Mouse (Mus musculus): Measurements from ENCODE around the gene 9230113P08Rik. TPM values are rescaled to one million over a fixed set of nuclear protein-coding genes. Genes with fewer than 3 reads are reported as not detected.
"Not testable (repeated sequence)": the region's sequence is repeated elsewhere in the genome, so short reads cannot be mapped to it uniquely, and the experiment has no call there.

Gene 9230113P08Rik
- not detected in 2 replicates for polyA plus RNA-seq (2014; fragmentation: Nextera tagmentation; extraction: Ambion mirVana)

DNA sequence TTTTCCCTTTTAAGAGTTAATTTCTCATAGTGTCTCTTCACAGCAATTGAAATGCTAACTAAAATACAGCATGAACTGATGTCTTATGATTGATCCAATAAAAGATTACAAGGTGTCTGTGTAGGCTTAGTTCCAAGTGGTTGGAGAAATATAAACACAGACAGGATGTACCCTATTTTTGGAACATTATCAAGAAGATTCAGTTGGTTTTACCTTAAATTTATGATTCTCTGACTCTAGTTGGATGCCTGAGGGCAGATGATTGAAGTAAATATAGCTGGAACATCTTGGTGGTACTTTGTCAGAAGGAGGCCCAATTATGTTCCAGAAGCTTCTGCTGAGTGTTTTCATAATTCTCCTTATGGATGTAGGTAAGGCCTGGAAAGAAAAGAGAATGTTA is at the start of gene 9230113P08Rik:
TSS of gene 9230113P08Rik (plus strand) at position 301 of the 400 bp plus-strand sequence.
- H3K9ac ChIP-seq (ENCODE audit: low read length); H3K27me3 ChIP-seq (ENCODE audit: control insufficient read depth, insufficient read depth, low read length); ATAC-seq (replicated peaks; ENCODE audit: low FRiP score); H3K4me3 ChIP-seq (ENCODE audit: low read depth, low read length); H3K36me3 ChIP-seq (ENCODE audit: control insufficient read depth, insufficient read depth, low read length); H3K4me2 ChIP-seq (ENCODE audit: low read depth, low read length, severe bottlenecking); H3K27ac ChIP-seq (ENCODE audit: low read depth, low read length); H3K9me3 ChIP-seq (ENCODE audit: control insufficient read depth, low read length); H3K4me1 ChIP-seq (replicated peaks; ENCODE audit: control insufficient read depth, insufficient read depth, low read length); DNase-seq (ENCODE audit: low spot score): not testable (repeated sequence)

DNA sequence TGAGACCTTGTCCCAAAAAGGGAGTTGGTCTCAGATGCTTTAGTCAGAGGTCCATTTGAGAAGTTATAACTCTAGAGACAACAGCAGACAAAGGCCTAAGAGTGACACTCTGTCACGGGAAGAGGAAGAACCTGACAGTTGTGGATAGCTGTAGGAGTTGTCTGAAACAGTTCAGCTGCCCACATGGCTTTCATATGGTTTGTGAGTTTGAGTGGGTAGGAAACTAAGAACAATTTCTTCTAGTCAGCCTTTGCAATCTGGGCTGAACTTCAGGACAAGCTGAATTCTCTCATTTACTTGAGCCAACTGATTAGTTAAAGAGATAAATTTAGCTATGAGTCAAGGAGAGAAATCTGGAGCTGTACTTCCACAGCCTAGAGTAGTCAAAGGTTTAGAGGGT is 15.1 kb upstream of the 9230113P08Rik start:
- not testable (repeated sequence) for H3K27ac ChIP-seq (ENCODE audit: low read depth, low read length); ATAC-seq (replicated peaks; ENCODE audit: low FRiP score); H3K4me2 ChIP-seq (ENCODE audit: low read depth, low read length, severe bottlenecking); H3K36me3 ChIP-seq (ENCODE audit: control insufficient read depth, insufficient read depth, low read length); H3K27me3 ChIP-seq (ENCODE audit: control insufficient read depth, insufficient read depth, low read length); H3K4me3 ChIP-seq (ENCODE audit: low read depth, low read length); H3K9me3 ChIP-seq (ENCODE audit: control insufficient read depth, low read length); DNase-seq (ENCODE audit: low spot score); H3K9ac ChIP-seq (ENCODE audit: low read length); H3K4me1 ChIP-seq (replicated peaks; ENCODE audit: control insufficient read depth, insufficient read depth, low read length)
- 64% methylated on average over 1 of the region's 1 CpGs for WGBS

DNA sequence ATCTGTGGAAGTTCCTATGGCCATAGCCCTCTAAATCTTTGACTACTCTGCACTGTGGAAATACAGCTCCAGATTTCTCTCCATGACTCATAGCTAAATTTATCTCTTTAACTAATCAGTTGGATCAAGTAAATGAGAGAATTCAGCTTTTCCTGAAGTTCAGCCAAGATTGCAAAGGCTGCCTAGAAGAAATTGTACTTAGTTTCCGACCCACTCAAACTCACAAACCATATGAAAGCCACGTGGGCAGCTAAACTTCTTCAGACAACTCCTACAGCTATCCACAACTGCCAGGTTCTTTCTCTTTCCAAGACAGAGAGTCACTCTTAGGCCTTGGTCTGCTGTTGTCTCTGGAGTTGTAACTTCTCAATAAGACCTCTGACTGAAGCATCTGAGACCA is 3.7 kb upstream of the 9230113P08Rik start:
- H3K27me3 ChIP-seq (ENCODE audit: control insufficient read depth, insufficient read depth, low read length) = no peaks in the 10 kb centered on the region
- H3K4me2 ChIP-seq (ENCODE audit: low read depth, low read length, severe bottlenecking) = no peak overlapping the region
- no peak overlapping the region for H3K27ac ChIP-seq (ENCODE audit: low read depth, low read length)
- H3K9ac ChIP-seq (ENCODE audit: low read length) = no peak overlapping the region
- 76% methylated on average over 2 of the region's 2 CpGs for WGBS
- no peak for ATAC-seq (replicated peaks; ENCODE audit: low FRiP score)
- H3K36me3 ChIP-seq (ENCODE audit: control insufficient read depth, insufficient read depth, low read length) = no peaks in the 10 kb centered on the region
- no peaks in the 10 kb centered on the region; the same call in 1 of the 2 replicates for H3K9me3 ChIP-seq (ENCODE audit: control insufficient read depth, low read length)
- no peak overlapping the region for H3K4me3 ChIP-seq (ENCODE audit: low read depth, low read length)
- no peaks in the 10 kb centered on the region for H3K4me1 ChIP-seq (replicated peaks; ENCODE audit: control insufficient read depth, insufficient read depth, low read length)
- no peak for DNase-seq (ENCODE audit: low spot score)

DNA sequence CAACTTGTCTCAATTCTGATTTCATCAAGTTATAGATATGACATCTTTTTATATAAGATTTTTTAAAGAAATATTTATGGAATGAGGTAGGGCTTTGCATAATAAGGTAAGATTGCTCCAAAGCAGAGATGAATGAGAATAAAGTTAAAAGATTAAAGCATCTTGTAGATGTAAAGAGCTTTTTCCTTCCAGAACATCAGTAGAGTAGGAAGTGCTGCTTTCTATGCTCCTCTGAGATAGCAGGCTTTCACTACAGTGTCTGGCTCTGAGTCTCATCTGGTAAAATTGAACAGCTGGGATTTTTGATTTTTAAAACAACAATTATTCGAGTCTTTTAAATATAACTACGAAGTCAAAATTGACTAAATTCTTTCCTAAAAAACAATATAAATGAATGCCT is 22.6 kb downstream of the 9230113P08Rik start:
- Histone ChIP-seq H3K4me1 (replicated peaks; ENCODE audit: control insufficient read depth, insufficient read depth, low read length) (no peaks in the 10 kb centered on the region), H3K27me3 (ENCODE audit: control insufficient read depth, insufficient read depth, low read length) (no peaks in the 10 kb centered on the region), H3K36me3 (ENCODE audit: control insufficient read depth, insufficient read depth, low read length) (no peaks in the 10 kb centered on the region), H3K9ac (ENCODE audit: low read length) (no peak overlapping the region), H3K4me2 (ENCODE audit: low read depth, low read length, severe bottlenecking) (no peak overlapping the region), H3K9me3 (ENCODE audit: control insufficient read depth, low read length) (no peaks in the 10 kb centered on the region; the same call in 1 of the 2 replicates), H3K27ac (ENCODE audit: low read depth, low read length) (no peak overlapping the region), H3K4me3 (ENCODE audit: low read depth, low read length) (no peak overlapping the region)
- ATAC-seq (replicated peaks; ENCODE audit: low FRiP score) = no peak
- 89% methylated on average over 2 of the region's 2 CpGs for WGBS
- DNase-seq (ENCODE audit: low spot score) = no peak

Other genes starting within 250 kb of the 9230113P08Rik start
- gene Pate1, start 221.0 kb upstream of the 9230113P08Rik start, polyA plus RNA-seq (2014; fragmentation: Nextera tagmentation; extraction: Ambion mirVana) = not detected in 2 replicates
- not detected in 2 replicates for gene Gm17677, start 167.4 kb upstream of the 9230113P08Rik start, polyA plus RNA-seq (2014; fragmentation: Nextera tagmentation; extraction: Ambion mirVana)
- gene Gm17727, start 130.3 kb upstream of the 9230113P08Rik start, polyA plus RNA-seq (2014; fragmentation: Nextera tagmentation; extraction: Ambion mirVana) = not detected in 2 replicates
- gene Gm27235, start 118.3 kb upstream of the 9230113P08Rik start, polyA plus RNA-seq (2014; fragmentation: Nextera tagmentation; extraction: Ambion mirVana) = not detected in 2 replicates
- not detected in 2 replicates for gene D730048I06Rik, start 118.3 kb upstream of the 9230113P08Rik start, polyA plus RNA-seq (2014; fragmentation: Nextera tagmentation; extraction: Ambion mirVana)
- not detected in 2 replicates for gene 9230110F15Rik, start 64.3 kb upstream of the 9230113P08Rik start, polyA plus RNA-seq (2014; fragmentation: Nextera tagmentation; extraction: Ambion mirVana)
- gene Gm5916, start 220.4 kb downstream of the 9230113P08Rik start, polyA plus RNA-seq (2014; fragmentation: Nextera tagmentation; extraction: Ambion mirVana) = not detected in 2 replicates

Measured in forebrain, embryonic 11.5 days (tissue).